Mouse (Mus musculus): Measurements from ENCODE around the gene Ints7. TPM values are rescaled to one million over a fixed set of nuclear protein-coding genes. Genes with fewer than 3 reads are reported as not detected.

Ints7 gene
- polyA plus RNA-seq, 1 experiment = 12.2 TPM

DNA sequence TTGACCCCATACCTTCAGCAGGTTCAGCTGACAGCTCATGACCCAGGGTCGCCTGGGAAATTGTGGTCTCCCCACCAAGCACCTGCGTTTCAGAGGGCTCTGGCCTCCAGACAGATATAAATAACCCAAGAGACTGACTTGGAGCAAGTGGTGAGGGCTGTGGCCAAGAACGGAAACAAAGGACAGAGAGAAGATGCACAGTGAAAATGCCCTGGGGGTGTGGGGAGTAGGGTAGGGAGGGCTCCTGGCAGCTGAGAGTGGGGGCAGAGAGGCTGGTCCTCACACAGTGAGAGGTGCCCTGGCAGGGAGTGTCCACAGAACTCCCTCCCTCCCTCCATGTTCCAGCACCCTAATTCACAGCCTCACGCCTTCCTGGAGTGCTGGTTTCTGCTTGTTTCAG lies 50.2 kb downstream of the Ints7 start:
- Histone ChIP-seq H3K36me3 (ENCODE audit: control insufficient read depth, insufficient read depth, low read length) (no peaks in the 10 kb centered on the region), H3K27me3 (replicated peaks; ENCODE audit: control insufficient read depth, insufficient read depth, low read length) (no peaks in the 10 kb centered on the region), H3K27ac (ENCODE audit: insufficient read depth, low read depth, low read length) (no peak overlapping the region), H3K4me3 (ENCODE audit: insufficient read depth, low read depth, low read length) (no peak overlapping the region), H3K4me1 (ENCODE audit: control insufficient read depth, insufficient read depth, low read length) (no peaks in the 10 kb centered on the region)
- TF ChIP-seq POLR2A (IDR thresholded peaks at IDR 0.05; ENCODE audit: low read depth, low read length) = no peak
- no peak for TF ChIP-seq CTCF (conservative IDR thresholded peaks at IDR 0.05; ENCODE audit: insufficient read depth, insufficient read length, low read depth, low read length)
- no peak for DNase-seq
- WGBS = 49% methylated on average over 4 of the region's 4 CpGs

DNA sequence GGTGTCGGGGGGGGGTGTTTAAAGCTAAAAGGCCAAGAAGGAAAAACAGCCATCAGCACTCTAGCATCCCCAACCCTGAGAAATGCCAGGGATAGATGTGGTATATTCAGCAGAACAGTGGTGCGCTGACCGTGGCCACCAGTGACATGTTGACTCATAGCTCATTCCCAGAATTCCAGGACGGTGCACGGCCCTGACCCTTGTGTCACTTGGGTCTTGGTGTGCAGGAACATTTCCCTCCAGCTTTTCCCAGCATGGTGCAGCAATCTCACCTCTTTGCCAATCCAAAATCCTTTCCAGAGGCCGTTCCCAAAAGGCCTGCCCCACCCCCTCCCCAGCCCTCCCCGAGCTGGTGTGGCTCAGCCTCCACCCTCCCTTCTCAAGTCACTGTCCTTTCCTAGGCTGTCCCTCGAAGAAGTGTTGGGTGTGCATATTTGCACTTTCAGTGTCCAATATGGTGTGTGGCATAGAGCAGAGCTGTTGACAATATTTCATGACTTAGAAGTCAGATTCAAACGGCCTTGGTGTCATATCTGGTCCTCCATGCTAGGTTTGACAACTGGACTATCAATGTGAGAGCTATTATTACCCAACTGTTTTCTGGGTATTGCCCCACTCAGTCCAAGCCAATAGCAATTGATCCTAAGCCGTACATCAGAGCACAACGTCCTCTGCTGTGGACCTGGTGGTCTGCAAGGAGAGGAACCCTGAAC lies 53.2 kb downstream of the Ints7 start:
- DNase-seq = peak; percentile 21
- H3K27me3 ChIP-seq (replicated peaks; ENCODE audit: control insufficient read depth, insufficient read depth, low read length) = no peaks in the 10 kb centered on the region
- H3K4me3 ChIP-seq (ENCODE audit: insufficient read depth, low read depth, low read length) = no peak overlapping the region
- no peaks in the 10 kb centered on the region for H3K4me1 ChIP-seq (ENCODE audit: control insufficient read depth, insufficient read depth, low read length)
- no peaks in the 10 kb centered on the region for H3K36me3 ChIP-seq (ENCODE audit: control insufficient read depth, insufficient read depth, low read length)
- no peak overlapping the region for H3K27ac ChIP-seq (ENCODE audit: insufficient read depth, low read depth, low read length)
- 58% methylated on average over 11 of the region's 11 CpGs for WGBS
- TF ChIP-seq CTCF (conservative IDR thresholded peaks at IDR 0.05; ENCODE audit: insufficient read depth, insufficient read length, low read depth, low read length) (no peak), POLR2A (IDR thresholded peaks at IDR 0.05; ENCODE audit: low read depth, low read length) (no peak)

DNA sequence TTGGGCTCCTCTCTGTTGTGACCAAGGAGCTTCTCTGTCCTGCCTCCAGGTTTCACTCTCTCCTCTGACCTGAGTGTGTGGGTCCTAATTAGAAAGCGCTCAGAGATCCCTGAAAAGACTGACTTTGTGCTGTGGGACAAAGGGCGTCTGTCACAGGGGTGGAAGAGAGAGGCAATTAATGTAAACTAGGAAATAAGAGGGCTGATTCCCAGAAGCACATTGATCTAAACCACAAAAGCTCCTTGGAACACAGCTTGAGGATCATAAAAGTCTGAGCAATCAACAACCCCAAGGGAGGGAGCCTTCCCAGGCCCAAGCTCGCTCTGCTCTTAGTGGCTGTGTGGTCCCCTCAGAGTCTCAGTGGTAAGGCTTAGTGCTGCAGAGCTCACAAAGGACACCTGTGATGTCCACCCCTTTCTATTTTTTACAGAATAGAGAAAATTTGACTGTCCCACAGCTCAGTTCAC lies 53.8 kb downstream of the Ints7 start:
- no peak for DNase-seq
- H3K27me3 ChIP-seq (replicated peaks; ENCODE audit: control insufficient read depth, insufficient read depth, low read length) = no peaks in the 10 kb centered on the region
- no peaks in the 10 kb centered on the region for H3K36me3 ChIP-seq (ENCODE audit: control insufficient read depth, insufficient read depth, low read length)
- H3K4me3 ChIP-seq (ENCODE audit: insufficient read depth, low read depth, low read length) = no peak overlapping the region
- no peaks in the 10 kb centered on the region for H3K4me1 ChIP-seq (ENCODE audit: control insufficient read depth, insufficient read depth, low read length)
- TF ChIP-seq POLR2A (IDR thresholded peaks at IDR 0.05; ENCODE audit: low read depth, low read length) (no peak), CTCF (conservative IDR thresholded peaks at IDR 0.05; ENCODE audit: insufficient read depth, insufficient read length, low read depth, low read length) (no peak)
- H3K27ac ChIP-seq (ENCODE audit: insufficient read depth, low read depth, low read length) = no peak overlapping the region
- WGBS = 72% methylated on average over 3 of the region's 3 CpGs

DNA sequence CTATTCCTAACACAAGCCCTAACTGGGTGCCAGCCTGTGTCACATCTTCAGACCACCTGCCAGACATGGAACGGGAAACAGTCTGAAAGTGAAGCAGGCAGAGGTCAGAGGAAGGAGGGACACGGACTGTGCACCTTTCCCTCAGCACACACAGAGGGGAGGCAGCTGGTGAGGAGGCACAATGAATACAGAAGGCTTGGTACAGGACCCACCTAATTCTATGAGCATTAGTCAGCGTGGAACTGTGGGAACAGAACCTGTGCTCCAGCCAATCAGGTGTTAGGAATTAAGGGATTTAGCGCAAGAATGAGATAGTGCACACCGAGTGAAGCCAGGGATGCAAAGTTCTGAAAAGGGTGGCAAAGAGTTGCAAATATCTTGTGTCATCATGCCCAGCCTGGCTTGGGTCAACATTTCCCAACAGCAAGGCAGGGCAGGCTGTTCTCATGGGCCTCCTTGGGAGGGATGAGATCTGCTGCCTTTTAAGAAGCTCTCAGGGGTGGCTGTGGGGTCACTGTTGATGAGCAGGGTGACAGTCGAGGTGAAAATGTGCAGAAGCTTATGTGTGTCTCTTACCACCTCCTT lies 57.2 kb downstream of the Ints7 start:
- no peak overlapping the region for H3K27ac ChIP-seq (ENCODE audit: insufficient read depth, low read depth, low read length)
- H3K36me3 ChIP-seq (ENCODE audit: control insufficient read depth, insufficient read depth, low read length) = no peaks in the 10 kb centered on the region
- no peak overlapping the region for H3K4me3 ChIP-seq (ENCODE audit: insufficient read depth, low read depth, low read length)
- 78% methylated on average over 6 of the region's 6 CpGs for WGBS
- DNase-seq = no peak
- H3K4me1 ChIP-seq (ENCODE audit: control insufficient read depth, insufficient read depth, low read length) = no peaks in the 10 kb centered on the region
- no peaks in the 10 kb centered on the region for H3K27me3 ChIP-seq (replicated peaks; ENCODE audit: control insufficient read depth, insufficient read depth, low read length)
- TF ChIP-seq CTCF (conservative IDR thresholded peaks at IDR 0.05; ENCODE audit: insufficient read depth, insufficient read length, low read depth, low read length) (no peak), POLR2A (IDR thresholded peaks at IDR 0.05; ENCODE audit: low read depth, low read length) (no peak)

- 82% methylated on average over 2 of the region's 2 CpGs for WGBS
- Histone ChIP-seq H3K27me3 (replicated peaks; ENCODE audit: control insufficient read depth, insufficient read depth, low read length) (no peaks in the 10 kb centered on the region), H3K4me3 (ENCODE audit: insufficient read depth, low read depth, low read length) (no peak overlapping the region), H3K27ac (ENCODE audit: insufficient read depth, low read depth, low read length) (no peak overlapping the region), H3K4me1 (ENCODE audit: control insufficient read depth, insufficient read depth, low read length) (no peaks in the 10 kb centered on the region), H3K36me3 (ENCODE audit: control insufficient read depth, insufficient read depth, low read length) (no peaks in the 10 kb centered on the region)
- no peak for TF ChIP-seq CTCF (conservative IDR thresholded peaks at IDR 0.05; ENCODE audit: insufficient read depth, insufficient read length, low read depth, low read length)
- no peak for TF ChIP-seq POLR2A (IDR thresholded peaks at IDR 0.05; ENCODE audit: low read depth, low read length)
- no peak for DNase-seq
Measured at GRCm38 (mm10) chr1:191634116-191634515, 58.7 kb downstream of the Ints7 start.

DNA sequence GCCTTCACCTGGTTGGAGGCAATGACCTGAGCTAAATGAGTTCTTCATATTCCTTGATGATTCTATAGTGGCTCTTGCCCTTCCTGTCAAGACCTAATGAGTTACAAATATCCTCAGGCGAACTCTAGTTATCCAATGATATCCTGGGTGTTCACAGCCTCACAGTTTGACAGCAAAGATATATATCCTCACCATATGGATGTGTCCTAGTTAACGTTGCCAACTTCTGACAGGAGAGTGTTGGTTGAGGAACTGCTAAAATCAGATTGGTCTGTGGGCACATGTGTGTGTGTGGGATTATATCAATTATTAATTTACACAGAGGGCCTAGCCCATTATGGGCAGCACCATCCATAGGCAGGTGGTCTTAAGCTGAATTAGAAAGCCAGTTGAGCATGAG lies 63.0 kb downstream of the Ints7 start:
- no peak for TF ChIP-seq POLR2A (IDR thresholded peaks at IDR 0.05; ENCODE audit: low read depth, low read length)
- no peak for TF ChIP-seq CTCF (conservative IDR thresholded peaks at IDR 0.05; ENCODE audit: insufficient read depth, insufficient read length, low read depth, low read length)
- H3K4me3 ChIP-seq (ENCODE audit: insufficient read depth, low read depth, low read length) = no peak overlapping the region
- WGBS = 91% methylated on average over 2 of the region's 2 CpGs
- H3K4me1 ChIP-seq (ENCODE audit: control insufficient read depth, insufficient read depth, low read length) = peaks cover 6% of the 10 kb centered on the region; the same call in 1 of the 2 replicates
- no peaks in the 10 kb centered on the region for H3K27me3 ChIP-seq (replicated peaks; ENCODE audit: control insufficient read depth, insufficient read depth, low read length)
- H3K36me3 ChIP-seq (ENCODE audit: control insufficient read depth, insufficient read depth, low read length) = no peaks in the 10 kb centered on the region
- H3K27ac ChIP-seq (ENCODE audit: insufficient read depth, low read depth, low read length) = no peak overlapping the region
- no peak for DNase-seq

DNA sequence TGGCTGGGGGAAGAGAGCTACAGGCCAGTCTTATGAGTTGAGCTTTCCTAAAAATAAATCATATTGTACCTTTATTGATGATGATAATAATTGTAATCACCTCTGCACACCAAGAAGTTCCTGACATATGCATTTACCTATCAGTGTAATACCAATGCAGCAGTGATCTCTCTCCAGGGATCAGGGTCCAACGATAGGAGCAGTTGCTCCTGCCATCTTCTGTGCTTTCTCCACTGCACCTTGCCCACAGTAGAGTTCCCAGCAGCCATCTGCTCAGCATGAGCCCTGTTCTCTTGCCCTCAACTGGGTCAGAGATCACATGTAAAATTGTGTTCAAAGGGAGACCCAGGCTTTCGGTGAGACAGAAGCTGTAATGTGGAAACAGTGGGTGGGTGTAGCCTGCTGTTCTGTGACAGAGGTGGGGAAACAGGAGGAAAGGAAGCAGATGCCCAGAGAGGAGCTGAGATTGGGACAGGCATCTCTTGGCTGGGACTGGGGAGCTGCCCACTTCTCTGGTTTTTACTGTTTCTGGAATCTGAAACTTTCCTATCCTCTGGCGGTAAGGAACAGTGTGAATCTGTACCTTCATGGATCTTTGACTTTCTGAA lies 63.9 kb downstream of the Ints7 start:
- WGBS = 69% methylated on average over 3 of the region's 3 CpGs

More for the DNA sequence above, 63.9 kb downstream of the Ints7 start:
- Histone ChIP-seq H3K36me3 (ENCODE audit: control insufficient read depth, insufficient read depth, low read length) (no peaks in the 10 kb centered on the region), H3K27me3 (replicated peaks; ENCODE audit: control insufficient read depth, insufficient read depth, low read length) (no peaks in the 10 kb centered on the region), H3K27ac (ENCODE audit: insufficient read depth, low read depth, low read length) (no peak overlapping the region), H3K4me1 (ENCODE audit: control insufficient read depth, insufficient read depth, low read length) (peaks cover 6% of the 10 kb centered on the region; the same call in 1 of the 2 replicates), H3K4me3 (ENCODE audit: insufficient read depth, low read depth, low read length) (no peak overlapping the region)
- TF ChIP-seq POLR2A (IDR thresholded peaks at IDR 0.05; ENCODE audit: low read depth, low read length) = no peak
- TF ChIP-seq CTCF (conservative IDR thresholded peaks at IDR 0.05; ENCODE audit: insufficient read depth, insufficient read length, low read depth, low read length) = no peak
- DNase-seq = peak; percentile 13
